Mouse (Mus musculus): ENCODE data around the gene Fam45a. TPM values are rescaled to one million over a fixed set of nuclear protein-coding genes. Genes with fewer than 3 reads are reported as not detected.

Fam45a gene
- polyA plus RNA-seq, 1 experiment from 2014 or later = 23.4 TPM

DNA sequence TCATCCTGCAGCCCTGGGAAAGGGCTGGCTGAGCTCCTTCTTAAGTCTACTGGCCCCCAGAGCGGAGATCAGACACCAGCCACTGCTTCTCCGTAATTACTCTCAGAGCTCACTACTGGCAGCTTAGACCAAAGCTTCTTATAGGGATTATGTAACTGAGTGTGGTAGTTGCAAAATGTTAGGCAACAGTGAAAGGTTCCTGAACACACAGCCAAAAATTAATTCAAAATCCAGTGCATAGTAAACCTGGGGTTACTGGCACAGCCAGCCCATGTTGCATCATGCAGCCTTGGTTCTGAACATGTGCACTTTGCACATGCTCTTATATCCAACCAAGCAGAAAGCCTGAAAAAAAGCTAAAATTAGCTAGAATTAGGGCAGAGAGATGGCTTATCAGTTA lies 16.1 kb upstream of the Fam45a start:
- Histone ChIP-seq H3K9ac (replicated peaks; ENCODE audit: low read depth) (no peak overlapping the region), H3K27ac (ENCODE audit: low read length) (no peak overlapping the region), H3K36me3 (ENCODE audit: insufficient read depth, low read length) (no peaks in the 10 kb centered on the region), H3K4me3 (ENCODE audit: low read depth, low read length) (no peak overlapping the region), H3K9me3 (ENCODE audit: low read length) (no peaks in the 10 kb centered on the region), H3K27me3 (replicated peaks; ENCODE audit: insufficient read depth, low read length) (no peaks in the 10 kb centered on the region), H3K4me2 (replicated peaks; ENCODE audit: low read depth, low read length) (no peak overlapping the region), H3K4me1 (ENCODE audit: insufficient read depth, low read depth, low read length) (no peaks in the 10 kb centered on the region)
- ATAC-seq (peak; percentile 28), DNase-seq (ENCODE audit: low spot score) (peak; percentile 85)
- WGBS = 60% methylated on average over 2 of the region's 2 CpGs
- no peak for TF ChIP-seq CTCF (IDR thresholded peaks at IDR 0.05)
- peak; percentile 50 for TF ChIP-seq EP300 (IDR thresholded peaks at IDR 0.05)

DNA sequence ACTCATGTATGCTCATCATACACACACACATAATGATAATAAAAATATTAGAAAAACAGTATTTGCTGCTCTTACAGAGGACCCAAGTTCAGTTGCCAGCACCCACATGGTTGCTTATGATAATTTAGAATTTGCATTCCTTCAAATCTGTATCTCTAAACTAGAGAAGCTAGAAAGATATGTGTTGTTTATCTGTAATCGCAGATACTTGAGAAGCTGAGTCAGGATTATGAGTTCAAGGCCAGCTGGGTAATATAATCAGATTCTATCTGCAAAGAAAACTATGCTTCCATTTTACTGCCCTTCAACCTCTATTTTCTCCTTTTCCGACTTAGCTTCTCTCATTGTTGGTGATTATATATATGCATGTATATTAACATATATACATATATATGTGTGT lies 14.0 kb upstream of the Fam45a start:
- no peaks in the 10 kb centered on the region for H3K36me3 ChIP-seq (ENCODE audit: insufficient read depth, low read length)
- no peak for TF ChIP-seq CTCF (IDR thresholded peaks at IDR 0.05)
- no peak for TF ChIP-seq EP300 (IDR thresholded peaks at IDR 0.05)
- H3K4me2 ChIP-seq (replicated peaks; ENCODE audit: low read depth, low read length) = no peak overlapping the region
- H3K4me1 ChIP-seq (ENCODE audit: insufficient read depth, low read depth, low read length) = no peaks in the 10 kb centered on the region
- no peak overlapping the region for H3K27ac ChIP-seq (ENCODE audit: low read length)
- H3K4me3 ChIP-seq (ENCODE audit: low read depth, low read length) = no peak overlapping the region
- no peak for ATAC-seq
- DNase-seq (ENCODE audit: low spot score) = no peak
- H3K9me3 ChIP-seq (ENCODE audit: low read length) = no peaks in the 10 kb centered on the region
- H3K27me3 ChIP-seq (replicated peaks; ENCODE audit: insufficient read depth, low read length) = no peaks in the 10 kb centered on the region
- H3K9ac ChIP-seq (replicated peaks; ENCODE audit: low read depth) = no peak overlapping the region
- 92% methylated on average over 2 of the region's 2 CpGs for WGBS

DNA sequence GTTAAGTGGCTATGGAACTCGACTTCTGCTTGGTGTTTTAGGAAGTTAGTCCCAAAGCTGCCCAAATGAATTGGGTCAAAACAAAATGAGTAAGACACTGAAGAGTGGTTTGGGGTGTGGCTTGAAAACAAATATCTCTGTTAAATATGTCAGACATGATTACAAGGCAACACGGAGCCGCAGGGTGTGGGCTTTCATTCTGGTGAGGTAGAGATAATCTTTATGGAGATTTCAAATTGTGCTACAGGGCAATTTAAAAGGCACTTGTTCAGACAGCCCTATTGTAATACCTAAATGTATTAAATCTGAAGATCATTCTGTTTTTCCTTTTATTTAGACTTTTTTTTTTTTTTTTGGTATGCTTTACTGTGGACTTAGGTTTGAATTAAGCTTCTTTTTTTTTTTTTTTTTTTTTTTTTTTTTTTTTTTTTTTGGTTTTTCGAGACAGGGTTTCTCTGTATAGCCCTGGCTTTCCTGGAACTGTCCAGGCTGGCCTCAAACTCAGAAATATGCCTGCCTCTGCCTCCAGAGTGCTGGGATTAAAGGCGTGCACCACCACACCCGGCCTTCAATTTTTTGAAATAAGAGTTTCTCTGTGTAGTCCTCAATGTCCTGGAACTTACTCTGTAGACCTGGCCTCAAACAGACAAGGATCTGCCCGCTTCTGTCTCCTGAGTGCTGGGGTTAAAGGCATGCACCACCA lies 11.4 kb upstream of the Fam45a start:
- no peak for ATAC-seq
- Histone ChIP-seq H3K36me3 (ENCODE audit: insufficient read depth, low read length) (no peaks in the 10 kb centered on the region), H3K9me3 (ENCODE audit: low read length) (no peaks in the 10 kb centered on the region), H3K4me3 (ENCODE audit: low read depth, low read length) (no peak overlapping the region), H3K9ac (replicated peaks; ENCODE audit: low read depth) (no peak overlapping the region), H3K4me1 (ENCODE audit: insufficient read depth, low read depth, low read length) (no peaks in the 10 kb centered on the region), H3K27ac (ENCODE audit: low read length) (no peak overlapping the region), H3K4me2 (replicated peaks; ENCODE audit: low read depth, low read length) (no peak overlapping the region), H3K27me3 (replicated peaks; ENCODE audit: insufficient read depth, low read length) (no peaks in the 10 kb centered on the region)
- TF ChIP-seq CTCF (IDR thresholded peaks at IDR 0.05) (no peak), EP300 (IDR thresholded peaks at IDR 0.05) (no peak)
- WGBS = 67% methylated on average over 7 of the region's 7 CpGs
- no peak for DNase-seq (ENCODE audit: low spot score)

DNA sequence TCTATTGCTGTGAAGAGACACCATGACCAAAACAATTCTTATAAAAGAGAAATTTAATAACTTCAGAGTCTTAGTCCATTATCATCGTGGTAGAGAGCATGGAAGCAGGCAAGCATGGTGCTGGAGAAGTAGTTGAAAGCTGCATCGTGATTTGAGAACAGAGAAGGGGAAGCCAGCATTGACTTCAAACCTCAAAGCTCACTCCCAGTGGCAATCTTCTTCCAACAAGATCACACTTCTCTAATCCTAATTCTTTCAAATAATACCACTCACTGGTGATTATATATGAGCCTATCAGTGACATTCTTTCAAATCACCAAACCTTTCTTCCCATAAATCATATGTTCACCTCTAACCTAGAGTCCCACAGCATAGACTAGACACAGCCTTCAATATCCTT lies 6.5 kb upstream of the Fam45a start:
- no peaks in the 10 kb centered on the region for H3K4me1 ChIP-seq (ENCODE audit: insufficient read depth, low read depth, low read length)
- WGBS = 48% methylated on average over 2 of the region's 2 CpGs
- no peaks in the 10 kb centered on the region for H3K27me3 ChIP-seq (replicated peaks; ENCODE audit: insufficient read depth, low read length)
- H3K4me2 ChIP-seq (replicated peaks; ENCODE audit: low read depth, low read length) = no peak overlapping the region
- no peak for ATAC-seq
- H3K36me3 ChIP-seq (ENCODE audit: insufficient read depth, low read length) = no peaks in the 10 kb centered on the region
- no peak overlapping the region for H3K9ac ChIP-seq (replicated peaks; ENCODE audit: low read depth)
- H3K27ac ChIP-seq (ENCODE audit: low read length) = no peak overlapping the region
- no peaks in the 10 kb centered on the region for H3K9me3 ChIP-seq (ENCODE audit: low read length)
- no peak overlapping the region for H3K4me3 ChIP-seq (ENCODE audit: low read depth, low read length)
- TF ChIP-seq EP300 (IDR thresholded peaks at IDR 0.05) = no peak
- TF ChIP-seq CTCF (IDR thresholded peaks at IDR 0.05) = no peak
- DNase-seq (ENCODE audit: low spot score) = no peak

DNA sequence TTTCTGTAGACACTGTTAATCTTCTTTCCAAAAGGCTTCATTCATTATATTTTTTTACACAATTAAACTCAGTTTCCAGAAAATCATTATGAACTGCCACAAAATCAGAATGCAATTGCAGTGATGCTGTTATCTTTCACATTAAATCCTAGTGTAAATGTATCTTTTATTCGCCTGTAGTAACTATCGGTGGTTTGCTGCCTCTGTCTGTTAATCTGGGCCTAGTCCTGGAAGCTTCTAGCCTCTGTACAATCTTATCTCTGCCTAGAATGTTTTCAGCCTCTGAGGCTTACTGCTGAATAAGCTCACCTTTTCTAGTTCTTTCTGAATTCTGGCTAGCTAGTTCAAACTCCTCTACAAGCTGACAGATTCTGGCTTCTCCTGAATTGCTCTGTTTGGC lies 1.5 kb upstream of the Fam45a start:
- no peak overlapping the region for H3K4me2 ChIP-seq (replicated peaks; ENCODE audit: low read depth, low read length)
- no peak for ATAC-seq
- TF ChIP-seq CTCF (IDR thresholded peaks at IDR 0.05) = no peak
- TF ChIP-seq EP300 (IDR thresholded peaks at IDR 0.05) = no peak
- DNase-seq (ENCODE audit: low spot score) = no peak
- H3K4me3 ChIP-seq (ENCODE audit: low read depth, low read length) = no peak overlapping the region
- WGBS = 93% methylated on average over 2 of the region's 2 CpGs
- no peak overlapping the region for H3K27ac ChIP-seq (ENCODE audit: low read length)
- no peak overlapping the region for H3K9ac ChIP-seq (replicated peaks; ENCODE audit: low read depth)
- no peaks in the 10 kb centered on the region for H3K9me3 ChIP-seq (ENCODE audit: low read length)
- no peaks in the 10 kb centered on the region for H3K27me3 ChIP-seq (replicated peaks; ENCODE audit: insufficient read depth, low read length)
- H3K4me1 ChIP-seq (ENCODE audit: insufficient read depth, low read depth, low read length) = no peaks in the 10 kb centered on the region
- H3K36me3 ChIP-seq (ENCODE audit: insufficient read depth, low read length) = no peaks in the 10 kb centered on the region

DNA sequence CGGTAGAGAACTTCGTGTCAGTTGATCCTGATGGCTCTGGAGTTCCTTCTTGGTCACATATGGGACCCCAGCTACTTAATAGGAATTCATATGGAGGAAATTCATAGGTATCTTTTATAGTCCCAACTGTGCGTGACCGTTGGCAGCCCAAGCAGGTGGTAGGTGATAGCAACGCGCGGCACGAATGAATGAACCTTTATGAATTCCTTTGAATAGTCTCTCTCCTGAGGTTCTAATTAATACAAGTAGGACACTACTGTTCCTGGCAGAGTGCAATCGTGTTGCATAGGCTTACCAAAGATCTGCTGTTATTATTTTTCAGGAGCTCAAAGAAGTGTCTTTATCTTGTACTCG lies 628 bp downstream of the Fam45a start:
- Histone ChIP-seq H3K4me1 (ENCODE audit: insufficient read depth, low read depth, low read length) (no peaks in the 10 kb centered on the region), H3K4me2 (replicated peaks; ENCODE audit: low read depth, low read length) (peak overlapping the region; percentile 84), H3K27ac (ENCODE audit: low read length) (0 out of 2 replicates have a peak overlapping the region, but pooled peaks have one; percentile 66), H3K9me3 (ENCODE audit: low read length) (no peaks in the 10 kb centered on the region), H3K4me3 (ENCODE audit: low read depth, low read length) (peak overlapping the region; percentile 77), H3K36me3 (ENCODE audit: insufficient read depth, low read length) (peaks cover 3% of the 10 kb centered on the region; the same call in 1 of the 2 replicates), H3K9ac (replicated peaks; ENCODE audit: low read depth) (peak overlapping the region; percentile 59), H3K27me3 (replicated peaks; ENCODE audit: insufficient read depth, low read length) (no peaks in the 10 kb centered on the region)
- no peak for TF ChIP-seq EP300 (IDR thresholded peaks at IDR 0.05)
- TF ChIP-seq CTCF (IDR thresholded peaks at IDR 0.05) = no peak
- WGBS = 17% methylated on average over 10 of the region's 10 CpGs
- ATAC-seq = no peak
- DNase-seq (ENCODE audit: low spot score) = no peak

Data from lung, postnatal 0 days (tissue).